Mouse (Mus musculus): ENCODE results near the gene 9330182L06Rik. TPM values are rescaled to one million over a fixed set of nuclear protein-coding genes. Genes with fewer than 3 reads are reported as not detected.

The 9330182L06Rik gene
- polyA plus RNA-seq, 2 experiments = 0.11 to 0.17 TPM

DNA sequence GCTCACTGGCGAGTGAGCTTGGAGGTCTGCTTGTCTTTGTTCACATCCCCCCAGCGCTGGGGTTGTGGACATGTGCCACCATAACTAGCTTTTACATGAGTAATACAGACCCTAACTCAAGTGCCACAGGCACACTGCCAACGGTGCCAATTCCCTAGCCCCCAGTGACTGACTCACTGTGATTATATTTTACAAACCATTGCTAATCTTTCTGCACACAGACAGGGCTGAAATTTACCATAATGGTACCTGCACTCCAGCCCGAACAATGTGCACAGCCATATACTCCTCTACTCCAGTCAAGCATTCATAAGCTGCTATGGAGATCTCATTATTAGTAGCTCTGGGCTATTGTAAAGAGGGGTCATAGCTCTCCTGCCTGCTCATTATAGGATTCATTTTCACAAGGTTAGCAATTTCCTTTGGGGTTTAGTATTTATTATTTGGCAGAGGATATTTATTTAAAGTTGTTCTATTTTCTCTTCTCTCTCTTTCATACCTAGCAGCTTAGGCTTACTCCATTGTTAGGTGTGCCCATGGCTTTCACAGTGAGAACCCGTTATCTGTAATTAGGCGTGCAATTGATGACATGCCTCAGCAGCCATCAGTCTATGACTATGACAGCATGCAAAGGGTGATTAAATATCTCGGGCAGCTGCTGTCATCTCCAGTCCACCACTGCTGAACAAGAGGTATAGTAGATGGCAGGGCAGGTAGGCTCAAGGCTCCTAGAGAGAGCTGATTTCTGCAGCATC is 73.0 kb downstream of the 9330182L06Rik start:
- Histone ChIP-seq H3K4me2 (ENCODE audit: low read depth) (no peak overlapping the region), H3K27me3 (ENCODE audit: control insufficient read depth, insufficient read depth, low read length) (no peaks in the 10 kb centered on the region), H3K36me3 (replicated peaks; ENCODE audit: control insufficient read depth, insufficient read depth, low read depth) (no peaks in the 10 kb centered on the region), H3K9me3 (ENCODE audit: control insufficient read depth, low read length) (no peaks in the 10 kb centered on the region), H3K4me1 (replicated peaks; ENCODE audit: control insufficient read depth in 2 of 2, insufficient read depth in 2 of 2, low read length in 1 of 2) (no peaks in the 10 kb centered on the region), H3K27ac (no peak overlapping the region), H3K4me3 (ENCODE audit: insufficient read depth in 1 of 2, low read depth in 2 of 2, low read length in 2 of 2) (no peak overlapping the region), H3K9ac (replicated peaks) (no peak overlapping the region)
- WGBS (ENCODE audit: insufficient replicate concordance) = 61% methylated on average over 7 of the region's 7 CpGs
- TF ChIP-seq EP300 (IDR thresholded peaks at IDR 0.05; ENCODE audit: low read depth) (no peak), CTCF (IDR thresholded peaks at IDR 0.05; ENCODE audit: low read depth) (no peak)
- ATAC-seq (ENCODE audit: insufficient read depth) = no peak
- DNase-seq (ENCODE audit: low read depth in 3 of 3, low spot score in 3 of 3) = no peak

DNA sequence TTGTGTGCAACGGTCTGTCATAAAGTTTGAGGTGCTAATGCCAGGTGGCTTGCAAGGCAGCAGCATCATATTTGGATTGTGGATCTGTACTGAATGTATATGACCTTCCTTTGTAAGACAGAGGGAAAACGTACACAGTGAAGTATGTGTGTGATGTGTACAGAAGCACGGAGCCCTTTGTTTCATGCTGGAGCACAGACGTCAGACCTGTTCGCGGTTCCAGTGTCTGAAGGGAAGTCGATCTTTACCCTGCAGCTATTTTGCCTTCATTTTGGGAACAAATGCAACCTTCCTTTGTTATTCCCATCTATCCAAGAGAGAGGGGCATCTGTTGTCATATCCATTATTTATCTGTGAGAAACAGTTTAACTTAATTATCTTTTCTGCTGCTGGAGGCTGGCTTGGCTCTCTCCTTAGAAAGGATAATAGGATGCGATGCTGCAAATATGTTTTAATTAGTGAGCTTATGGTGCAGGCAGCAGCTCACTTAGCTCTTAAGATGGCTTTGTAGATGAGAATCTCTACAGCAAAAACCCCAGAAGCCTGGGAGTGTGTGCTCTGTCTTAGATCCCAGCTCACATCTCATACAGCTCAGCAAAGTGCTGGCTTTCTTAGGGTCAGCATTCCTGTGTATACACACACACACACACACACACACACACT is 73.7 kb downstream of the 9330182L06Rik start:
- H3K9ac ChIP-seq (replicated peaks) = no peak overlapping the region
- no peaks in the 10 kb centered on the region for H3K36me3 ChIP-seq (replicated peaks; ENCODE audit: control insufficient read depth, insufficient read depth, low read depth)
- H3K4me2 ChIP-seq (ENCODE audit: low read depth) = no peak overlapping the region
- no peaks in the 10 kb centered on the region for H3K9me3 ChIP-seq (ENCODE audit: control insufficient read depth, low read length)
- WGBS (ENCODE audit: insufficient replicate concordance) = 76% methylated on average over 8 of the region's 8 CpGs
- H3K27me3 ChIP-seq (ENCODE audit: control insufficient read depth, insufficient read depth, low read length) = no peaks in the 10 kb centered on the region
- ATAC-seq (ENCODE audit: insufficient read depth) (no peak), DNase-seq (ENCODE audit: low read depth in 3 of 3, low spot score in 3 of 3) (no peak)
- no peak overlapping the region for H3K27ac ChIP-seq
- no peak overlapping the region for H3K4me3 ChIP-seq (ENCODE audit: insufficient read depth in 1 of 2, low read depth in 2 of 2, low read length in 2 of 2)
- H3K4me1 ChIP-seq (replicated peaks; ENCODE audit: control insufficient read depth in 2 of 2, insufficient read depth in 2 of 2, low read length in 1 of 2) = no peaks in the 10 kb centered on the region
- TF ChIP-seq EP300 (IDR thresholded peaks at IDR 0.05; ENCODE audit: low read depth) = no peak
- no peak for TF ChIP-seq CTCF (IDR thresholded peaks at IDR 0.05; ENCODE audit: low read depth)

DNA sequence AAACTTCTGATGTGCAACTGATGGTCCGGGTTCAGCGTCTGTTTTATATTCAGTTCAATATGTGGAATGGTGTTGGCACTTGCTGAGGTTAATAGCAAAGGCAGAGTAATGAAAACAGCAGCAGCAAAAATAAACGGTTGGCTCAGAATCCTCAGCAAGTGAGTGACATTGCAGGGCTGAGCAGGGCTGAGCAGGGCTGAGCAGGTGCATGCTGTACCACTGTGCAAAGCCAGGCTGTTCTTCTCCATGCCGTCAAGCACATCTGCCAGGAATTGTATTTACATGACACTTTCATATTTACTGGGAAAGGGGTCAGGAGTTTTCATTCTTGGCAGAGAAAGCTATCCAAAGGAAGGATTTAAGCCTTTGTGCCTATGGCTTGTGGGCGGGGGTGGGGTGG is 78.7 kb downstream of the 9330182L06Rik start:
- Histone ChIP-seq H3K4me1 (replicated peaks; ENCODE audit: control insufficient read depth in 2 of 2, insufficient read depth in 2 of 2, low read length in 1 of 2) (no peaks in the 10 kb centered on the region), H3K36me3 (replicated peaks; ENCODE audit: control insufficient read depth, insufficient read depth, low read depth) (no peaks in the 10 kb centered on the region), H3K4me3 (ENCODE audit: insufficient read depth in 1 of 2, low read depth in 2 of 2, low read length in 2 of 2) (no peak overlapping the region), H3K9ac (replicated peaks) (no peak overlapping the region), H3K27ac (no peak overlapping the region), H3K4me2 (ENCODE audit: low read depth) (no peak overlapping the region), H3K27me3 (ENCODE audit: control insufficient read depth, insufficient read depth, low read length) (no peaks in the 10 kb centered on the region), H3K9me3 (ENCODE audit: control insufficient read depth, low read length) (no peaks in the 10 kb centered on the region)
- WGBS (ENCODE audit: insufficient replicate concordance) = 71% methylated on average over 5 of the region's 5 CpGs
- TF ChIP-seq EP300 (IDR thresholded peaks at IDR 0.05; ENCODE audit: low read depth) (no peak), CTCF (IDR thresholded peaks at IDR 0.05; ENCODE audit: low read depth) (no peak)
- no peak for ATAC-seq (ENCODE audit: insufficient read depth)
- no peak for DNase-seq (ENCODE audit: low read depth in 3 of 3, low spot score in 3 of 3)

- H3K4me2 ChIP-seq (ENCODE audit: low read depth) = no peak overlapping the region
- no peaks in the 10 kb centered on the region for H3K4me1 ChIP-seq (replicated peaks; ENCODE audit: control insufficient read depth in 2 of 2, insufficient read depth in 2 of 2, low read length in 1 of 2)
- no peak for ATAC-seq (ENCODE audit: insufficient read depth)
- DNase-seq (ENCODE audit: low read depth in 3 of 3, low spot score in 3 of 3) = no peak
- no peak overlapping the region for H3K27ac ChIP-seq
- TF ChIP-seq CTCF (IDR thresholded peaks at IDR 0.05; ENCODE audit: low read depth) (no peak), EP300 (IDR thresholded peaks at IDR 0.05; ENCODE audit: low read depth) (no peak)
- H3K9me3 ChIP-seq (ENCODE audit: control insufficient read depth, low read length) = no peaks in the 10 kb centered on the region
- H3K36me3 ChIP-seq (replicated peaks; ENCODE audit: control insufficient read depth, insufficient read depth, low read depth) = no peaks in the 10 kb centered on the region
- H3K4me3 ChIP-seq (ENCODE audit: insufficient read depth in 1 of 2, low read depth in 2 of 2, low read length in 2 of 2) = no peak overlapping the region
- no peak overlapping the region for H3K9ac ChIP-seq (replicated peaks)
- 61% methylated on average over 10 of the region's 10 CpGs for WGBS (ENCODE audit: insufficient replicate concordance)
- no peaks in the 10 kb centered on the region for H3K27me3 ChIP-seq (ENCODE audit: control insufficient read depth, insufficient read depth, low read length)
Measured at GRCm38 (mm10) chr5:9345038-9345617, 79.2 kb downstream of the 9330182L06Rik start.

DNA sequence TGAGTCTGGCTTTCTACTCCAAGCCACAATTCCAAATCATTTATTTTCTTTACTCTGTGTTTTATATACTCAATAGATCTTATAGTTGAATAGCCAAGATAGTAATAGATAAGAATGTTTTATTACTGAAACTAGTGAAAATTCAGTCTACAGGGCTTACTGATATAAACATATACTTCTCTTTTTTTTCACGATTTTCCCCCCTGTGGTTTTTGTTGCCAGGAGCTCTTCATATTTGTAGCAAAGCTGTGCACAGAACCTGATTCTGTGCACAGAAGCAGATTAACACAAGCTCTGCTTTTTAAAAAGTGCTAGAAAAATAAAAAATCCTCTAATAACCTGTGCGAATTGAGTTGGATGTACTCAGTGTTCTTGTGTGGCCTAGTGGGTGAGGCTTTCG is 79.7 kb downstream of the 9330182L06Rik start:
- H3K27ac ChIP-seq = no peak overlapping the region
- no peak overlapping the region for H3K9ac ChIP-seq (replicated peaks)
- TF ChIP-seq CTCF (IDR thresholded peaks at IDR 0.05; ENCODE audit: low read depth) = no peak
- 55% methylated on average over 3 of the region's 3 CpGs for WGBS (ENCODE audit: insufficient replicate concordance)
- DNase-seq (ENCODE audit: low read depth in 3 of 3, low spot score in 3 of 3) (no peak), ATAC-seq (ENCODE audit: insufficient read depth) (no peak)
- no peak overlapping the region for H3K4me3 ChIP-seq (ENCODE audit: insufficient read depth in 1 of 2, low read depth in 2 of 2, low read length in 2 of 2)
- H3K4me2 ChIP-seq (ENCODE audit: low read depth) = no peak overlapping the region
- H3K27me3 ChIP-seq (ENCODE audit: control insufficient read depth, insufficient read depth, low read length) = no peaks in the 10 kb centered on the region
- no peaks in the 10 kb centered on the region for H3K4me1 ChIP-seq (replicated peaks; ENCODE audit: control insufficient read depth in 2 of 2, insufficient read depth in 2 of 2, low read length in 1 of 2)
- no peaks in the 10 kb centered on the region for H3K36me3 ChIP-seq (replicated peaks; ENCODE audit: control insufficient read depth, insufficient read depth, low read depth)
- H3K9me3 ChIP-seq (ENCODE audit: control insufficient read depth, low read length) = no peaks in the 10 kb centered on the region

Data from liver, embryonic 14.5 days (tissue).